Mouse (Mus musculus) mesoderm, embryonic 11.5 days (tissue): Measurements from ENCODE around the gene Klra6.
"Not testable (repeated sequence)": the region's sequence is repeated elsewhere in the genome, so short reads cannot be mapped to it uniquely, and the experiment has no call there.

Source experiments
- DNase-seq: peaks from one replicate; pipeline ENCODE4 v3.0.0-alpha.2; 2012; ENCODE audit warnings: low read depth, low spot score

Gene Klra6

GRCm38 (mm10) chr6:130026854-130027253 lies at the start of gene Klra6:
Klra6 (minus strand) TSS chr6:130026954.
- no peak for DNase-seq

GRCm38 (mm10) chr6:130067171-130067570 lies 40.4 kb upstream of the Klra6 start, which contains the start of gene Klra4:
Klra4 (minus strand) TSS chr6:130067271.
- not testable (repeated sequence) for DNase-seq

GRCm38 (mm10) chr6:130065196-130065595 lies 38.4 kb upstream of the Klra6 start:
- no peak for DNase-seq

GRCm38 (mm10) chr6:130035146-130035545 lies 8.4 kb upstream of the Klra6 start:
- DNase-seq = not testable (repeated sequence)

- not testable (repeated sequence) for DNase-seq
Observed at GRCm38 (mm10) chr6:130031493-130032089, 4.8 kb upstream of the Klra6 start.
